In genomic region chr19:29840642-29841041, GRCm38 (mm10) we compare ENCODE assay signal across 15 mouse cellular contexts. TPM values are rescaled to one million over a fixed set of nuclear protein-coding genes. Genes with fewer than 3 reads are reported as not detected.
DNase-seq lines count a peak whose midpoint lies in the region; ATAC-seq and TF ChIP-seq lines count a peak whose summit lies in the region.
"Had no signal": no experiment of that assay in that cellular context is flagged by ENCODE, and none has a peak within 500 bp of the region (broad histone marks: within the 10 kb centered on the region; RNA-seq: fewer than 3 reads in every experiment).

No protein-coding gene starts in this region.

- TF ChIP-seq CTCF in embryonic fibroblast, embryonic 13.5 days (IDR thresholded peaks at IDR 0.05; ENCODE audit: borderline replicate concordance, insufficient read depth, low read length), result no peak
- no peak for TF ChIP-seq CTCF in thymus, adult 2 months (IDR thresholded peaks at IDR 0.05; ENCODE audit: borderline replicate concordance, control insufficient read depth, extremely low read depth, insufficient read depth, low read length, poor library complexity)

- WGBS in heart, embryonic 11.5 days (ENCODE audit: insufficient replicate concordance), result 89% methylated on average over 4 of the region's 4 CpGs
- WGBS in thymus, adult 2 months, result 96% methylated on average over 4 of the region's 4 CpGs

- H3K4me1 ChIP-seq in heart, embryonic 11.5 days (ENCODE audit: control insufficient read depth, insufficient read depth, low read length), result no peaks in the 10 kb centered on the region
- H3K4me1 ChIP-seq in embryonic fibroblast, embryonic 13.5 days (ENCODE audit: control insufficient read depth, insufficient read depth, low read length), result peaks cover 5% of the 10 kb centered on the region; the same call in 1 of the 2 replicates
- no peaks in the 10 kb centered on the region for H3K4me1 ChIP-seq in thymus, adult 2 months (replicated peaks; ENCODE audit: control insufficient read depth, insufficient read depth, low read length)
- H3K4me1 ChIP-seq: stomach, embryonic 15.5 days had no signal

- H3K27me3 ChIP-seq in heart, embryonic 11.5 days (ENCODE audit: control insufficient read depth, insufficient read depth, low read length), result no peaks in the 10 kb centered on the region
- H3K27me3 ChIP-seq in thymus, adult 2 months (ENCODE audit: control insufficient read depth, insufficient read depth, low read length), result no peaks in the 10 kb centered on the region
- H3K27me3 ChIP-seq: limb, embryonic 12.5 days; neural tube, embryonic 15.5 days; stomach, embryonic 15.5 days had no signal

- no peak overlapping the region for H3K4me2 ChIP-seq in heart, embryonic 11.5 days
- H3K4me2 ChIP-seq: limb, embryonic 12.5 days; neural tube, embryonic 15.5 days; stomach, embryonic 15.5 days had no signal

- no peak for TF ChIP-seq POLR2A in embryonic fibroblast, embryonic 13.5 days (IDR thresholded peaks at IDR 0.05; ENCODE audit: low read depth, low read length)
- TF ChIP-seq POLR2A in thymus, adult 2 months (IDR thresholded peaks at IDR 0.05; ENCODE audit: control insufficient read depth, extremely low read depth, insufficient read depth, low read length, poor library complexity), result no peak

- no peak for ATAC-seq in heart, embryonic 11.5 days (replicated peaks; ENCODE audit: insufficient number of reproducible peaks, low FRiP score, low TSS enrichment)
- ATAC-seq: intestine, embryonic 16.5 days had no signal

- no peaks in the 10 kb centered on the region for H3K36me3 ChIP-seq in heart, embryonic 11.5 days (ENCODE audit: control insufficient read depth, insufficient read depth, low read length)
- H3K36me3 ChIP-seq in thymus, adult 2 months (ENCODE audit: control insufficient read depth, insufficient read depth, low read length), result no peaks in the 10 kb centered on the region
- H3K36me3 ChIP-seq: limb, embryonic 12.5 days; neural tube, embryonic 15.5 days; stomach, embryonic 15.5 days had no signal

- H3K9ac ChIP-seq in heart, embryonic 11.5 days (ENCODE audit: low read depth, low read length), result no peak overlapping the region
- H3K9ac ChIP-seq: limb, embryonic 12.5 days; neural tube, embryonic 15.5 days; stomach, embryonic 15.5 days had no signal

- H3K27ac ChIP-seq in heart, embryonic 11.5 days (ENCODE audit: low read depth, low read length), result no peak overlapping the region
- H3K27ac ChIP-seq in embryonic fibroblast, embryonic 13.5 days (ENCODE audit: insufficient read depth, low read length), result peak overlapping the region; percentile 76; the same call in 1 of the 2 replicates
- no peak overlapping the region for H3K27ac ChIP-seq in thymus, adult 2 months (ENCODE audit: control insufficient read depth, insufficient read depth, low read length)
- H3K27ac ChIP-seq: limb, embryonic 12.5 days; macrophage; neural tube, embryonic 15.5 days; stomach, embryonic 15.5 days had no signal

- H3K4me3 ChIP-seq in heart, embryonic 11.5 days (ENCODE audit: low read depth, low read length), result no peak overlapping the region
- no peak overlapping the region for H3K4me3 ChIP-seq in embryonic fibroblast, embryonic 13.5 days (ENCODE audit: insufficient read depth, low read length)
- no peak overlapping the region for H3K4me3 ChIP-seq in thymus, adult 2 months (ENCODE audit: control insufficient read depth, insufficient read depth, low read length)
- H3K4me3 ChIP-seq: limb, embryonic 12.5 days; neural tube, embryonic 15.5 days; stomach, embryonic 15.5 days had no signal

- no peaks in the 10 kb centered on the region for H3K9me3 ChIP-seq in heart, embryonic 11.5 days (replicated peaks; ENCODE audit: control insufficient read depth, low read length)
- H3K9me3 ChIP-seq: limb, embryonic 12.5 days; neural tube, embryonic 15.5 days; stomach, embryonic 15.5 days had no signal

- DNase-seq in heart, adult 8-10 months (ENCODE audit: low spot score), result peak; percentile 36
- peak; percentile 74 for DNase-seq in Muller cell, postnatal 12 days (ENCODE audit: inconsistent ontology term)
- peak; percentile 32 for DNase-seq in lung, postnatal 10 days
- DNase-seq in thymus, adult 2 months, result no peak
- DNase-seq in spleen, postnatal 4 days (ENCODE audit: low spot score in 2 of 2), result no peak
- no peak for DNase-seq in spleen, postnatal 14 days (ENCODE audit: low spot score in 2 of 2)
- DNase-seq: cerebellum, adult 8-10 months; right cerebral cortex, postnatal 14 days had no signal

RNA-seq across cellular contexts. Expression of gene Ranbp6, which starts 27.9 kb away (rescaled TPM):
- 10 to 100 TPM; 12.7 to 15.3 (median 14.1) TPM for total RNA-seq in heart, adult 8-10 months (2022)
- 16.8 and 23.8 TPM in 2 replicates for polyA plus RNA-seq in heart, embryonic 11.5 days (2014; fragmentation: Nextera tagmentation; extraction: Ambion mirVana)
- polyA plus RNA-seq in embryonic fibroblast, embryonic 13.5 days (2011; ENCODE audit: insufficient read length, low read depth, missing spikeins), result 10.6 and 16.2 TPM in 2 replicates
- polyA plus RNA-seq in thymus, adult 2 months (2012; rRNA removed), result 4.6 and 6.1 TPM in 2 replicates

RNA-seq across cellular contexts. Expression of gene 9930021J03Rik, which starts 34.9 kb away (rescaled TPM):
- total RNA-seq in heart, adult 8-10 months (2022), result 10 to 100 TPM; 10.3 to 15.2 (median 12.9) TPM
- polyA plus RNA-seq in heart, embryonic 11.5 days (2014; fragmentation: Nextera tagmentation; extraction: Ambion mirVana), result 4.0 and 6.0 TPM in 2 replicates
- polyA plus RNA-seq in embryonic fibroblast, embryonic 13.5 days (2011; ENCODE audit: insufficient read length, low read depth, missing spikeins), result 23.7 and 31.2 TPM in 2 replicates
- 11.3 and 12.5 TPM in 2 replicates for polyA plus RNA-seq in thymus, adult 2 months (2012; rRNA removed)

Comparison
In these comparisons a context has a peak if more than half of its experiments do, and no peak if none do; other contexts are left out.
1. DNase-seq: peak in heart, adult 8-10 months (single experiment), Muller cell, postnatal 12 days (single experiment) and lung, postnatal 10 days (single experiment); none in thymus, adult 2 months (single experiment), spleen, postnatal 4 days (0 of 2) and spleen, postnatal 14 days (0 of 2).